Mouse (Mus musculus) cortical plate, adult 2 months (tissue): Measurements from ENCODE around the gene Dhx58.

Source experiments
- CTCF ChIP-seq: fragments of 200-500 bp; IDR thresholded peaks from 2 replicates; pipeline ENCODE4 v1.5.1; 2011; ENCODE audit warnings: mild to moderate bottlenecking, control low read depth, low read length; ENCODE audit not compliant: insufficient read depth; ENCODE audit errors: extremely low read depth
- POLR2A ChIP-seq: fragments of 200-500 bp; IDR thresholded peaks from 2 replicates; pipeline ENCODE4 v1.6.1; 2011; ENCODE audit warnings: mild to moderate bottlenecking, low read length, control low read depth; ENCODE audit not compliant: insufficient read depth; ENCODE audit errors: extremely low read depth

DNA sequence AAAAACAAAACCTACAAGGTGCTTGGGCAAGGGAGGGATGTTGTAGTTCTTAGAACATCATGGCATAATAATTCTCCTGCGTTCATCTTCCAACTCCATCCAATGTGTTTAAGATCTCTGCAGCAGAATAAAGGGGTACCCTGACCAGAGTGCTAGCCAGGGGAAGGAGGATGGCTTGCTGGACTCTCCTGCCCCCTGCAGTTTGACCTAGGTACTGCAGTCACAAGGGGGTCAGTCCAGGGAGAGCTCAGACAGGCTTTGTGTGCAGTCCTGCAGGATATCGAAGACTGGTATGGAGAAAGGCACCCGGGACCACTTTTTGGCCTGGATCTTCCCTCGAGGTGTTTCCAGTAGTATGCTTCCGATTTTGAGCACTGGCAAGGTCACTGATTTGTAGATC, 9.1 kb downstream of the Dhx58 start:
- no peak for TF ChIP-seq POLR2A
- TF ChIP-seq CTCF, result peak; percentile 94
